Mouse (Mus musculus): Measurements from ENCODE around the gene Camk2b.

DNA sequence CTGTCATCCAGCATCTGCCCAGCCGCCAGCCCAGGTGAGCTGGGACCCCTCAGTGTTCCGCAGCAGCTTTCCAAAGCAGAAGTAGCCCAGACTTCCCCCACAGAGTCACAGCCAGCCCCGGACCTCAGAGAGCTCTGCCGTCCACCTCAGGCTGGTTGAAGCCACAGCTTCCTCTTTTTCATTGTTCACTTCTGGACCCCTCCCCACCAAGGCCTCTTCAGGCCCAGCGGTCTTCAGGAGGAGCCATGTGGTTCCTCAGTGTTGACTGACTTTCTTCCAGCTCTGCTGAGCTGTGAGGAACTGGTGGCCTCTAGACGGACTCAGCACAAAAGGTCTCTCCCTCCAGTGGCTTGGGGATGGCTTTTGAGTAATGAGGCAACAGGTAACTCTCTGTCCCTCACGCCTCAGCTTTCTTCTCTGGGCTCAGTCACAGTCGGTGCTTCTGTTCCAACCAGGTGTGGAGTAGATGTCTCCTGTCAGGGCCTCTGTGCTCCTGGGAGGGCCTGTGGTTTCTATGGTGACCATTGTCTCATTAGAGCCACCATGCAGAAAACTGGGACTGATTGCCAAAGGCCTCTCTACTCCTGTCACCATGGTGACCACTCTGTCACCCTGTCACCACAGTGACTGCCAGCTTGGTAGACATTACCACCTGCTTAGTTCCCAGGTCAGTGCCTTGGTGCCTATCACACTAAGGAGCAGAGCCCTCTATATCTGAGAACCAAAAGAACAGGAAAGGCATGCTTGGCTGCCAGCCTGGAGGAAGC, 116.4 kb downstream of the Camk2b start, which contains the start of gene Gck:
- TF ChIP-seq CTCF (IDR thresholded peaks at IDR 0.05; ENCODE audit: insufficient read depth, low read depth, low read length) = no peak
- TF ChIP-seq POLR2A (IDR thresholded peaks at IDR 0.05; ENCODE audit: insufficient read depth, low read depth, low read length) = no peak
